Mouse (Mus musculus) hindbrain, embryonic 13.5 days (tissue): Measurements from ENCODE around the gene Mlkl. TPM values are rescaled to one million over a fixed set of nuclear protein-coding genes. Genes with fewer than 3 reads are reported as not detected.
"Not testable (repeated sequence)": the region's sequence is repeated elsewhere in the genome, so short reads cannot be mapped to it uniquely, and the experiment has no call there.

Source experiments
- ATAC-seq: fragments of 200-750 bp; cut with Nextera tagmentation; 2 replicates; pipeline ENCODE4 v1.8.0; 2017; ENCODE audit warnings: moderate TSS enrichment; ENCODE audit not compliant: low FRiP score
- H3K27ac ChIP-seq: fragments of 300-500 bp; sonication (generic); 2 replicates; pipeline ENCODE4 v1.5.1; 2015; ENCODE audit warnings: inconsistent platforms, mild to moderate bottlenecking, moderate library complexity
- H3K27me3 ChIP-seq: fragments of 300-500 bp; sonication (generic); 2 replicates; pipeline ENCODE4 v1.6.1; 2015; ENCODE audit warnings: mild to moderate bottlenecking, inconsistent platforms
- H3K36me3 ChIP-seq: fragments of 300-500 bp; sonication (generic); 2 replicates; pipeline ENCODE4 v1.6.1; 2015; ENCODE audit warnings: mild to moderate bottlenecking, inconsistent platforms
- H3K4me1 ChIP-seq: fragments of 300-500 bp; sonication (generic); replicated peaks from 2 replicates; pipeline ENCODE4 v1.6.1; 2015; ENCODE audit warnings: inconsistent platforms
- H3K4me2 ChIP-seq: fragments of 300-500 bp; sonication (generic); 2 replicates; pipeline ENCODE4 v1.6.1; 2015; ENCODE audit warnings: inconsistent platforms, mild to moderate bottlenecking, moderate library complexity
- H3K4me3 ChIP-seq: fragments of 300-500 bp; sonication (generic); 2 replicates; pipeline ENCODE4 v1.5.1; 2015; ENCODE audit warnings: mild to moderate bottlenecking, inconsistent platforms
- H3K9ac ChIP-seq: fragments of 300-500 bp; sonication (generic); 2 replicates; pipeline ENCODE4 v1.6.1; 2015; ENCODE audit warnings: mild to moderate bottlenecking, inconsistent platforms
- H3K9me3 ChIP-seq: fragments of 300-500 bp; sonication (generic); 2 replicates; pipeline ENCODE4 v1.6.1; 2016; ENCODE audit warnings: inconsistent platforms
- WGBS: fragments of 180-500 bp; shearing (Covaris S2); methylation state at CpG from one replicate; pipeline ENCODE4 v1.1.7; 2015; 5-methylcytosine and 5-hydroxymethylcytosine counted together
- polyA plus RNA-seq: library from polyadenylated mRNA; unstranded; fragments of >200 nt; fragmentation: Nextera tagmentation; extraction: Ambion mirVana; gene quantifications from 2 replicates; pipeline ENCODE4 v1.2.1, GENCODE M21; 2015

The Mlkl gene
- polyA plus RNA-seq, 1 experiment from 2014 or later: 0.78 TPM

GRCm38 (mm10) chr8:111310006-111310405 is 28.0 kb downstream of the Mlkl start:
- H3K27ac ChIP-seq, H3K4me2 ChIP-seq, H3K27me3 ChIP-seq, H3K36me3 ChIP-seq, H3K4me3 ChIP-seq, ATAC-seq, H3K4me1 ChIP-seq, H3K9me3 ChIP-seq, H3K9ac ChIP-seq: not testable (repeated sequence)
- 92% methylated on average over 15 of the region's 15 CpGs for WGBS

GRCm38 (mm10) chr8:111305031-111305730 is 32.8 kb downstream of the Mlkl start:
- Histone ChIP-seq H3K27ac (no peak overlapping the region), H3K4me2 (no peak overlapping the region), H3K36me3 (no peaks in the 10 kb centered on the region), H3K4me1 (0 out of 2 replicates have a peak, but pooled peaks cover 4% of the 10 kb centered on the region), H3K9ac (no peak overlapping the region), H3K9me3 (no peaks in the 10 kb centered on the region), H3K27me3 (no peaks in the 10 kb centered on the region), H3K4me3 (no peak overlapping the region)
- ATAC-seq: no peak
- 30% methylated on average over 5 of the region's 5 CpGs for WGBS

GRCm38 (mm10) chr8:111304359-111304758 is 33.6 kb downstream of the Mlkl start:
- no peaks in the 10 kb centered on the region for H3K9me3 ChIP-seq
- no peaks in the 10 kb centered on the region for H3K27me3 ChIP-seq
- H3K36me3 ChIP-seq: no peaks in the 10 kb centered on the region
- H3K4me1 ChIP-seq: peaks cover 6% of the 10 kb centered on the region
- H3K4me3 ChIP-seq: no peak overlapping the region
- 96% methylated on average over 3 of the region's 3 CpGs for WGBS
- H3K4me2 ChIP-seq: no peak overlapping the region
- H3K27ac ChIP-seq: no peak overlapping the region
- ATAC-seq: no peak
- H3K9ac ChIP-seq: no peak overlapping the region

- not testable (repeated sequence) for H3K27me3 ChIP-seq, ATAC-seq, H3K9me3 ChIP-seq, H3K4me3 ChIP-seq, H3K4me2 ChIP-seq, H3K9ac ChIP-seq, H3K36me3 ChIP-seq, H3K27ac ChIP-seq
- H3K4me1 ChIP-seq: peaks cover 13% of the 10 kb centered on the region
- 77% methylated on average over 5 of the region's 5 CpGs for whole genome bisulfite sequencing
These were observed 34.7 kb downstream of the Mlkl start for GRCm38 (mm10) chr8:111303076-111303803.

- ATAC-seq: no peak
- peak overlapping the region; percentile 19; the same call in 1 of the 2 replicates for H3K4me3 ChIP-seq
- no peak overlapping the region for H3K27ac ChIP-seq
- 0 out of 2 replicates have a peak, but pooled peaks cover 10% of the 10 kb centered on the region for H3K36me3 ChIP-seq
- 67% methylated on average over 11 of the region's 11 CpGs for WGBS
- H3K4me2 ChIP-seq: peak overlapping the region; percentile 39; the same call in 1 of the 2 replicates
- peaks cover 17% of the 10 kb centered on the region for H3K4me1 ChIP-seq
- H3K27me3 ChIP-seq: no peaks in the 10 kb centered on the region
- no peak overlapping the region for H3K9ac ChIP-seq
- no peaks in the 10 kb centered on the region for H3K9me3 ChIP-seq
These were observed 37.1 kb downstream of the Mlkl start for GRCm38 (mm10) chr8:111300597-111301546.

- Histone ChIP-seq H3K9me3 (no peaks in the 10 kb centered on the region), H3K4me2 (peak within 1 kb of the TSS; percentile 75), H3K36me3 (peaks cover 17% of the 10 kb centered on the region; the same call in 1 of the 2 replicates), H3K4me3 (peak within 1 kb of the TSS; percentile 97), H3K9ac (peak within 1 kb of the TSS; percentile 94), H3K27ac (peak within 1 kb of the TSS; percentile 82), H3K4me1 (peaks cover 17% of the 10 kb centered on the region), H3K27me3 (no peaks in the 10 kb centered on the region)
- WGBS: under 1% methylated on average over 67 of the region's 67 CpGs
- ATAC-seq: peak; percentile 99
These were observed 38.0 kb downstream of the Mlkl start, which contains the start of gene Rfwd3 for GRCm38 (mm10) chr8:111299821-111300568. Gene Rfwd3, minus strand, starts transcription at chr8:111300222.

- Histone ChIP-seq H3K9ac (peak overlapping the region; percentile 94), H3K27ac (peak overlapping the region; percentile 82; the same call in 1 of the 2 replicates), H3K4me3 (peak overlapping the region; percentile 97), H3K9me3 (no peaks in the 10 kb centered on the region), H3K4me2 (peak overlapping the region; percentile 75), H3K27me3 (no peaks in the 10 kb centered on the region), H3K36me3 (peaks cover 20% of the 10 kb centered on the region; the same call in 1 of the 2 replicates), H3K4me1 (peaks cover 17% of the 10 kb centered on the region)
- no peak for ATAC-seq
- WGBS: under 1% methylated on average over 28 of the region's 28 CpGs
These were observed 38.6 kb downstream of the Mlkl start for GRCm38 (mm10) chr8:111299363-111299820.

- peaks cover 34% of the 10 kb centered on the region for H3K36me3 ChIP-seq
- H3K27ac ChIP-seq: no peak overlapping the region
- H3K4me1 ChIP-seq: peaks cover 17% of the 10 kb centered on the region
- no peak for ATAC-seq
- H3K4me2 ChIP-seq: no peak overlapping the region
- 82% methylated on average over 1 of the region's 1 CpGs for WGBS
- H3K4me3 ChIP-seq: no peak overlapping the region
- H3K9ac ChIP-seq: no peak overlapping the region; the same call in 1 of the 2 replicates
- H3K27me3 ChIP-seq: no peaks in the 10 kb centered on the region
- H3K9me3 ChIP-seq: no peaks in the 10 kb centered on the region
These were observed 40.0 kb downstream of the Mlkl start for GRCm38 (mm10) chr8:111298011-111298410.

- peaks cover 78% of the 10 kb centered on the region for H3K36me3 ChIP-seq
- 96% methylated on average over 7 of the region's 7 CpGs for WGBS
These were observed 46.2 kb downstream of the Mlkl start for GRCm38 (mm10) chr8:111291733-111292132.

GRCm38 (mm10) chr8:111290586-111290985 is 47.4 kb downstream of the Mlkl start:
- peaks cover 81% of the 10 kb centered on the region for H3K36me3 ChIP-seq
- 97% methylated on average over 7 of the region's 7 CpGs for WGBS
- ATAC-seq: no peak
- H3K27me3 ChIP-seq: no peaks in the 10 kb centered on the region
- H3K4me2 ChIP-seq: no peak overlapping the region
- H3K27ac ChIP-seq: no peak overlapping the region
- H3K4me3 ChIP-seq: no peak overlapping the region
- H3K9me3 ChIP-seq: no peaks in the 10 kb centered on the region
- no peaks in the 10 kb centered on the region for H3K4me1 ChIP-seq
- no peak overlapping the region for H3K9ac ChIP-seq

More at GRCm38 (mm10) chr8:111291733-111292132, 46.2 kb downstream of the Mlkl start:
- no peak overlapping the region for H3K27ac ChIP-seq
- H3K4me1 ChIP-seq: no peaks in the 10 kb centered on the region
- H3K4me3 ChIP-seq: no peak overlapping the region
- H3K27me3 ChIP-seq: no peaks in the 10 kb centered on the region
- ATAC-seq: no peak
- H3K9me3 ChIP-seq: no peaks in the 10 kb centered on the region
- H3K4me2 ChIP-seq: no peak overlapping the region
- H3K9ac ChIP-seq: no peak overlapping the region

GRCm38 (mm10) chr8:111285603-111286002 is 52.4 kb downstream of the Mlkl start:
- WGBS: 95% methylated on average over 4 of the region's 4 CpGs
- Histone ChIP-seq H3K4me2 (no peak overlapping the region), H3K27me3 (no peaks in the 10 kb centered on the region), H3K9ac (no peak overlapping the region), H3K4me3 (no peak overlapping the region), H3K4me1 (no peaks in the 10 kb centered on the region), H3K36me3 (peaks cover 88% of the 10 kb centered on the region), H3K9me3 (no peaks in the 10 kb centered on the region), H3K27ac (no peak overlapping the region)
- no peak for ATAC-seq
